ENCODE assay signal across 8 mouse cellular contexts in genomic region chr16:50363443-50364188, GRCm38 (mm10).
DNase-seq lines count a peak whose midpoint lies in the region; ATAC-seq lines count a peak whose summit lies in the region.

No protein-coding gene starts in this region.

- peaks cover 17% of the 10 kb centered on the region for H3K4me1 ChIP-seq in hindbrain, embryonic 12.5 days
- H3K4me1 ChIP-seq in liver, embryonic 15.5 days (replicated peaks): peaks cover 6% of the 10 kb centered on the region; the same call in 1 of the 2 replicates

- ATAC-seq in hindbrain, embryonic 12.5 days (ENCODE audit: low FRiP score): peak; percentile 65
- ATAC-seq in liver, embryonic 15.5 days (ENCODE audit: insufficient read depth): no peak

- H3K9ac ChIP-seq in hindbrain, embryonic 12.5 days: peak overlapping the region; percentile 53; the same call in 1 of the 2 replicates
- H3K9ac ChIP-seq in liver, embryonic 15.5 days: no peak overlapping the region

- H3K36me3 ChIP-seq in hindbrain, embryonic 12.5 days: no peaks in the 10 kb centered on the region
- no peaks in the 10 kb centered on the region for H3K36me3 ChIP-seq in liver, embryonic 15.5 days (replicated peaks)

- H3K27ac ChIP-seq in hindbrain, embryonic 12.5 days: peak overlapping the region; percentile 78
- H3K27ac ChIP-seq in liver, embryonic 15.5 days (replicated peaks): peak overlapping the region; percentile 26; the same call in 1 of the 2 replicates

- H3K4me2 ChIP-seq in hindbrain, embryonic 12.5 days (replicated peaks): peak overlapping the region; percentile 47
- peak overlapping the region; percentile 51 for H3K4me2 ChIP-seq in liver, embryonic 15.5 days

- intact Hi-C loops in left cerebral cortex, postnatal 36 days (cut with DNase I): no loop called here
- intact Hi-C loops in left cerebral cortex, postnatal 14 days (cut with DNase I): no loop called here

- peak; percentile 10 to 11 for DNase-seq in left cerebral cortex, postnatal 36 days (ENCODE audit: low spot score in 2 of 2)
- no peak for DNase-seq in left cerebral cortex, postnatal 14 days (ENCODE audit: low spot score in 2 of 2)
- DNase-seq in cerebellum, postnatal 36 days: peak; percentile 11 to 22
- peak; percentile 61 for DNase-seq in retina, postnatal 1 day
- DNase-seq in embryo, embryonic 9.5 days (ENCODE audit: extremely low spot score): no peak
- no peak for DNase-seq in right cerebral cortex, postnatal 4 days

- 51% methylated on average over 17 of the region's 17 CpGs for WGBS in hindbrain, embryonic 12.5 days
- WGBS in liver, embryonic 15.5 days (ENCODE audit: insufficient replicate concordance): 56% methylated on average over 17 of the region's 17 CpGs

- H3K27me3 ChIP-seq in hindbrain, embryonic 12.5 days: no peaks in the 10 kb centered on the region
- no peaks in the 10 kb centered on the region for H3K27me3 ChIP-seq in liver, embryonic 15.5 days

- H3K9me3 ChIP-seq in hindbrain, embryonic 12.5 days (replicated peaks): no peaks in the 10 kb centered on the region
- H3K9me3 ChIP-seq in liver, embryonic 15.5 days (replicated peaks): no peaks in the 10 kb centered on the region

- H3K4me3 ChIP-seq in hindbrain, embryonic 12.5 days: peak overlapping the region; percentile 36
- H3K4me3 ChIP-seq in liver, embryonic 15.5 days (replicated peaks): peak overlapping the region; percentile 41

Comparison
In these comparisons a context has a peak if more than half of its experiments do, and no peak if none do; other contexts are left out.
1. DNase-seq: peak in left cerebral cortex, postnatal 36 days (2 of 2), cerebellum, postnatal 36 days (2 of 2) and retina, postnatal 1 day (single experiment); none in left cerebral cortex, postnatal 14 days (0 of 2), embryo, embryonic 9.5 days (single experiment) and right cerebral cortex, postnatal 4 days (single experiment).